10 mouse cellular contexts compared by ENCODE assay signal in the genomic region with DNA sequence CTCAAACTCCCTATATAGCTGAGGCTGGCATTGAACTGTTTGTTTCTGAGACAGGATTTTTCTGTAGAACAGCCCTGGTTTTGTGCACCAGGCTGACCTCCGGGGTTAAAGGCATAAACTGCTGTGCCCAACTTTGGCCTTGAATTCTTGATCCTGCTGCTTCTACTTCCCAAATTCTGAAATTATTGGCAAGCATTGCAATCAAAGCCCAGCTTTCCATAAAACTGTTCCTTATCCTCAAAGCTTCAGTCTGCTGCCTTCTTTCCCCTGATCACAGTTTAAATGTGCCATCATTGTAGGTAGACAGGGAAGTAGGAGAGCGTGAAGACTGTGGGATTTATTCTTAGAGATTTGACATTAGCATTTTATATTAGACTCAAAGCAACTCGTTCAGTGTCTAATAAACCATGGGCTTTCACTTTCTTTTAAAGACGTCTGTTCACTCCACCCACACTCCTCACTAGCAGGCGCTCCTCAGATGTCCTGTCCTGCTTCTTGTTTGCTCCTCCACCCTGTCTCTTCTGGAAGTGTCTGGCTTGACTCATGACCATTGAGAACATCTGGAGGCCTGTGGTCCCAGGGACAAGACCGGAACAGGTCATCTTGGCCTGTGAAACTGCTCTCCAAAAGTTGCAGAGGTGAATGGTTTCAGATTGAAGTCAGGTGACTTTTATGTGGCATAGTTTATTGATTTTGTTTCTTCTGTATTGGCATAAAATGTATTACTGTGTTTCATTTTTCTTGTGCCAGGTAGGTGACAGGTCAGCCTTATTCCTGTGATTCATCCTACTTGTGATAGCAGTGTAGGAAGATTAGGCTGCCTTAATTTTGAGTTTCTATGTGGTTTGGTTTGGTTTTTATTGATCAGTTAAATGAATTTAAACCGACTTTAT. TPM values are rescaled to one million over a fixed set of nuclear protein-coding genes. Genes with fewer than 3 reads are reported as not detected.
DNase-seq lines count a peak whose midpoint lies in the region; ATAC-seq and TF ChIP-seq lines count a peak whose summit lies in the region.
"Had no signal": no experiment of that assay in that cellular context is flagged by ENCODE, and none has a peak within 500 bp of the region (broad histone marks: within the 10 kb centered on the region; RNA-seq: fewer than 3 reads in every experiment).

No protein-coding gene starts in this region.

- no peak for DNase-seq in c-Kit-positive CD71-positive TER-119-positive erythroid progenitor cells, embryonic 14.5 days (ENCODE audit: low spot score)
- DNase-seq in right cerebral cortex, postnatal 36 days (ENCODE audit: low spot score in 2 of 2): no peak
- no peak for DNase-seq in kidney, adult 2 months
- DNase-seq: lung, postnatal 4 days; thymus, postnatal 36 days had no signal

- peak overlapping the region; percentile 74 for H3K4me2 ChIP-seq in heart, embryonic 15.5 days
- H3K4me2 ChIP-seq in liver, embryonic 15.5 days: peak overlapping the region; percentile 96

- no peaks in the 10 kb centered on the region for H3K27me3 ChIP-seq in erythroblast, embryonic 14.5 days (ENCODE audit: control insufficient read depth)
- no peaks in the 10 kb centered on the region for H3K27me3 ChIP-seq in E14TG2a.4 (ENCODE audit: insufficient read depth, low read length)
- no peaks in the 10 kb centered on the region for H3K27me3 ChIP-seq in heart, embryonic 15.5 days
- H3K27me3 ChIP-seq in liver, embryonic 15.5 days: no peaks in the 10 kb centered on the region
- H3K27me3 ChIP-seq in kidney, adult 2 months (replicated peaks; ENCODE audit: control insufficient read depth, insufficient read depth, low read length): no peaks in the 10 kb centered on the region

- no peak for TF ChIP-seq CTCF in E14TG2a.4 (conservative IDR thresholded peaks at IDR 0.05; ENCODE audit: low read length)
- TF ChIP-seq CTCF in kidney, adult 2 months (conservative IDR thresholded peaks at IDR 0.05; ENCODE audit: insufficient read depth, insufficient read length, low read depth, low read length): no peak

- WGBS in heart, embryonic 15.5 days: 75% methylated on average over 7 of the region's 7 CpGs
- WGBS in liver, embryonic 15.5 days (ENCODE audit: insufficient replicate concordance): 70% methylated on average over 7 of the region's 7 CpGs
- WGBS in kidney, adult 2 months: 57% methylated on average over 7 of the region's 7 CpGs

- no peaks in the 10 kb centered on the region for H3K9me3 ChIP-seq in erythroblast, embryonic 14.5 days (ENCODE audit: control insufficient read depth, low read length)
- H3K9me3 ChIP-seq in E14TG2a.4 (ENCODE audit: low read length): no peaks in the 10 kb centered on the region
- no peaks in the 10 kb centered on the region for H3K9me3 ChIP-seq in heart, embryonic 15.5 days (replicated peaks)
- no peaks in the 10 kb centered on the region for H3K9me3 ChIP-seq in liver, embryonic 15.5 days (replicated peaks)

- H3K27ac ChIP-seq in heart, embryonic 15.5 days: no peak overlapping the region
- H3K27ac ChIP-seq in liver, embryonic 15.5 days (replicated peaks): peak overlapping the region; percentile 25; the same call in 1 of the 2 replicates
- H3K27ac ChIP-seq in kidney, adult 2 months (ENCODE audit: insufficient read depth, low read depth, low read length): no peak overlapping the region

- H3K4me3 ChIP-seq in erythroblast, embryonic 14.5 days (replicated peaks): peak overlapping the region; percentile 89
- H3K4me3 ChIP-seq in E14TG2a.4 (replicated peaks; ENCODE audit: low read length): peak overlapping the region; percentile 98
- H3K4me3 ChIP-seq in heart, embryonic 15.5 days: peak overlapping the region; percentile 88; the same call in 1 of the 2 replicates
- H3K4me3 ChIP-seq in liver, embryonic 15.5 days (replicated peaks): peak overlapping the region; percentile 96
- no peak overlapping the region for H3K4me3 ChIP-seq in kidney, adult 2 months (ENCODE audit: insufficient read depth, low read depth, low read length)

- no peak overlapping the region for H3K9ac ChIP-seq in heart, embryonic 15.5 days
- peak overlapping the region; percentile 97; the same call in 1 of the 2 replicates for H3K9ac ChIP-seq in liver, embryonic 15.5 days

- peaks cover 50% of the 10 kb centered on the region for H3K36me3 ChIP-seq in erythroblast, embryonic 14.5 days (ENCODE audit: control insufficient read depth)
- peaks cover 74% of the 10 kb centered on the region for H3K36me3 ChIP-seq in E14TG2a.4 (ENCODE audit: insufficient read depth, low read length)
- H3K36me3 ChIP-seq in heart, embryonic 15.5 days: peaks cover 13% of the 10 kb centered on the region
- peaks cover 28% of the 10 kb centered on the region for H3K36me3 ChIP-seq in liver, embryonic 15.5 days (replicated peaks)
- no peaks in the 10 kb centered on the region for H3K36me3 ChIP-seq in kidney, adult 2 months (ENCODE audit: control insufficient read depth, insufficient read depth, low read length)

- H3K4me1 ChIP-seq in erythroblast, embryonic 14.5 days (ENCODE audit: control insufficient read depth): peaks cover 43% of the 10 kb centered on the region
- peaks cover 72% of the 10 kb centered on the region for H3K4me1 ChIP-seq in E14TG2a.4 (replicated peaks; ENCODE audit: low read depth, low read length)
- peaks cover 38% of the 10 kb centered on the region for H3K4me1 ChIP-seq in heart, embryonic 15.5 days (replicated peaks)
- H3K4me1 ChIP-seq in liver, embryonic 15.5 days (replicated peaks): peaks cover 54% of the 10 kb centered on the region
- peaks cover 30% of the 10 kb centered on the region for H3K4me1 ChIP-seq in kidney, adult 2 months (ENCODE audit: control insufficient read depth, insufficient read depth, low read length)

- ATAC-seq in erythroblast, adult 5-6 weeks (replicated peaks; ENCODE audit: low FRiP score, poor library complexity, severe bottlenecking): no peak
- ATAC-seq in heart, embryonic 15.5 days (replicated peaks; ENCODE audit: insufficient number of reproducible peaks, insufficient read depth, low FRiP score, low read depth): no peak
- ATAC-seq in liver, embryonic 15.5 days (ENCODE audit: insufficient read depth): no peak

- no peak for TF ChIP-seq POLR2A in kidney, adult 2 months (IDR thresholded peaks at IDR 0.05; ENCODE audit: low read depth, low read length)

RNA-seq across cellular contexts. Expression of a gene that starts 2.2 kb away (rescaled TPM):
- 0.38 and 0.76 TPM in 2 replicates for polyA plus RNA-seq in erythroblast, embryonic 14.5 days (2012)
- 2.7 and 4.2 TPM in 2 replicates for total RNA-seq in erythroblast, adult 5-6 weeks (2015; ENCODE audit: low replicate concordance)
- 2.6 and 5.2 TPM in 2 replicates for total RNA-seq in erythroblast, adult 5-6 weeks (2017; ENCODE audit: low replicate concordance)
- 11.9 and 15.2 TPM in 2 replicates for polyA plus RNA-seq in heart, embryonic 15.5 days (2015; fragmentation: Nextera tagmentation; extraction: Ambion mirVana)
- 3.0 and 4.6 TPM in 2 replicates for polyA plus RNA-seq in liver, embryonic 15.5 days (2015; fragmentation: Nextera tagmentation; extraction: Ambion mirVana)
- polyA plus RNA-seq in kidney, adult 2 months (2012; rRNA removed): 43.5 and 64.0 TPM in 2 replicates

RNA-seq across cellular contexts. Expression of a gene that starts 2.4 kb away (rescaled TPM):
- polyA plus RNA-seq in erythroblast, embryonic 14.5 days (2012): 1.9 and 2.0 TPM in 2 replicates
- total RNA-seq in erythroblast, adult 5-6 weeks (2015; ENCODE audit: low replicate concordance): 3.8 and 25.5 TPM in 2 replicates
- 12.4 and 18.8 TPM in 2 replicates for total RNA-seq in erythroblast, adult 5-6 weeks (2017; ENCODE audit: low replicate concordance)
- 28.4 and 30.2 TPM in 2 replicates for polyA plus RNA-seq in heart, embryonic 15.5 days (2015; fragmentation: Nextera tagmentation; extraction: Ambion mirVana)
- polyA plus RNA-seq in liver, embryonic 15.5 days (2015; fragmentation: Nextera tagmentation; extraction: Ambion mirVana): 13.9 and 14.0 TPM in 2 replicates
- polyA plus RNA-seq in kidney, adult 2 months (2012; rRNA removed): 24.2 and 24.3 TPM in 2 replicates
